Mouse (Mus musculus) brown adipose tissue, adult 24 weeks (tissue): ENCODE results near the gene Stac. TPM values are rescaled to one million over a fixed set of nuclear protein-coding genes. Genes with fewer than 3 reads are reported as not detected.

Source experiments
- H3K27ac ChIP-seq: fragments of 200-500 bp; replicated peaks from 2 replicates; pipeline ENCODE4 v1.5.1; 2012; ENCODE audit warnings: low read depth, mild to moderate bottlenecking, low read length
- H3K4me1 ChIP-seq: fragments of 200-500 bp; 2 replicates; pipeline ENCODE4 v1.6.1; 2012; ENCODE audit warnings: low read length, mixed read lengths; ENCODE audit not compliant: control insufficient read depth, insufficient read depth, insufficient read length
- H3K4me3 ChIP-seq: fragments of 200-500 bp; 2 replicates; pipeline ENCODE4 v1.5.1; 2012; ENCODE audit warnings: low read depth, mild to moderate bottlenecking, low read length, moderate library complexity; ENCODE audit not compliant: insufficient read depth
- polyA plus RNA-seq: library from polyadenylated mRNA; stranded (reverse); fragments of >200 nt; gene quantifications from 2 replicates; pipeline ENCODE4 v1.2.4, GENCODE M21; 2012; ENCODE audit not compliant: missing spikeins, insufficient read depth, insufficient read length

Gene Stac
- polyA plus RNA-seq, 1 experiment: not detected

GRCm38 (mm10) chr9:111644228-111644627, 45.9 kb downstream of the Stac start:
- no peaks in the 10 kb centered on the region for H3K4me1 ChIP-seq

DNA sequence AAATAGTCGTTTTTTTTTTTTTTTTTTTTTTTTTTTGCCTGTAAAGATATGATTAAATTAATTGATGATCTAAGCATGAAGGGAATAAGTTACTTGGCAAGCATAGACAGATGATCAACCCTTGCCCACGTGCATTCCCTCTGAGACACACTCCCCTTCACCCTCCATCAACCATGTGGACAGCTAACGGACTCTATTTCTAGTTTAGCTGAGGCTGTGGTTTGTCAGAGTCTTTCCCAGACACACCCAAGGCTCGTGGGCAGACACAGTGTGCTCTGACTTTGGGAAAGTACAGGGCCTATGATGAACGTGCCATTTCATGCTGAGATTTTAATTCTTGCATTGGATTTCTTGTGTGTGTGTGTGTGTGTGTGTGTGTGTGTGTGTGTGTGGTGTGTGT, 46.8 kb downstream of the Stac start:
- H3K4me1 ChIP-seq: no peaks in the 10 kb centered on the region
- H3K4me3 ChIP-seq: no peak overlapping the region
- no peak overlapping the region for H3K27ac ChIP-seq

More at GRCm38 (mm10) chr9:111644228-111644627, 45.9 kb downstream of the Stac start:
- no peak overlapping the region for H3K4me3 ChIP-seq
- H3K27ac ChIP-seq: no peak overlapping the region

- Histone ChIP-seq H3K4me1 (no peaks in the 10 kb centered on the region), H3K27ac (no peak overlapping the region), H3K4me3 (no peak overlapping the region)
Measured at GRCm38 (mm10) chr9:111637641-111638040, 52.5 kb downstream of the Stac start.

DNA sequence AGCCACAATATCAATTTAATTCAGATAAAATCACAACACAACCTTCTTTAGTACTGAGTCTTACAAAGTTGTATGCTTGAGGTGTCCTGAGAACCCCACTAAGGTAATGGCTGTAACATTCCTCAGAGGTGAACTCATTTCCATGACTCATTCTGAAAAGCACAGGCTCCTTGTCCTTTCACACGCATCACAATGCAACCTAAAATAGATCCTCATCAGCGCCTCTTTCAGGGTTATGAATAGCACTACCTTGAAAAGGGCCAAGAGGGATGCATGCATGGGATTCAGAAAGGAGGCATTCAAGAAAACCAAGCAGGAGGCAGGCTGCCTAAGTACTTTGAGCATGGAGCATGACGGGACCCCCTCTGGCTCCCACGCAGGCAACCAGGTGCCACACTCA, 57.3 kb downstream of the Stac start:
- no peak overlapping the region for H3K27ac ChIP-seq
- H3K4me1 ChIP-seq: no peaks in the 10 kb centered on the region
- H3K4me3 ChIP-seq: no peak overlapping the region

DNA sequence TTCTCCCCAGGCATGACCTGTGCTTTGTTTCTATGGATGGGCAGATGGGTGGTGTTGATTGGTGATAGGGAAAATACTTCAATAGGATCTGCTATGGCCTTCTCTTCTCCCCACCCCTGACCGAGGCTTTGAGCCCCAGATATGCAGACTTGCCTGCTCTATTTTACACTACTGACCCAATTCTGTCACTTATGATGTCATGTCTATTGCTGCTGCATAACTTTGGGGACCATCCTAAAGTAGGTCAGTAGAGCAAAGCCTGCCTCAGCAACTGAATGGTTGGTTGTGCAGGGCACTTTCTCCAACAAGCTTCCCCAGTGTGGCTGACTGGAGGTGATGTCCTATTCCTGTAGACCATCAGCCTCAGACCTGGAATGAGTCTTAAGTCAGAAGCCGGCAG, 69.0 kb downstream of the Stac start:
- no peak overlapping the region for H3K4me3 ChIP-seq
- H3K4me1 ChIP-seq: no peaks in the 10 kb centered on the region
- H3K27ac ChIP-seq: no peak overlapping the region

DNA sequence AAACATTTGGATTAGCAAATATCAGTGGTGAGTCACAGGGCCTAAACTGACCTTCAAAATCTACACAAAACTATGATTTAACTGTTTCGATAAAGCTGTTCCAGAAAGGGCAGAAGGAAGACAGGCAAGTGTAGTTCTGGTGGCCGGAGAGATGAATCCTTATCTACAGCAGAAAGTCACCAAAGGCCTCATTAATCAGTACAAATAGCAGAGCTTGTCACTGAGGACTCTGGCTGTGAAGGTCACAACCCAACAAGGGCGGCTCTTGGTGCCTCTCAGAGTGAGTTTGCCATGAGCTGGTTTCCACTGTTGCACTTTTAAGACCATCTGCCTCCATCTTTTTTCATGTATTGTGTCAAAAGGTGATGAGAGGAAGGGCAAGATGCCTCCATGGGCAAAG, 78.8 kb downstream of the Stac start:
- Histone ChIP-seq H3K4me1 (no peaks in the 10 kb centered on the region), H3K4me3 (no peak overlapping the region), H3K27ac (no peak overlapping the region)

DNA sequence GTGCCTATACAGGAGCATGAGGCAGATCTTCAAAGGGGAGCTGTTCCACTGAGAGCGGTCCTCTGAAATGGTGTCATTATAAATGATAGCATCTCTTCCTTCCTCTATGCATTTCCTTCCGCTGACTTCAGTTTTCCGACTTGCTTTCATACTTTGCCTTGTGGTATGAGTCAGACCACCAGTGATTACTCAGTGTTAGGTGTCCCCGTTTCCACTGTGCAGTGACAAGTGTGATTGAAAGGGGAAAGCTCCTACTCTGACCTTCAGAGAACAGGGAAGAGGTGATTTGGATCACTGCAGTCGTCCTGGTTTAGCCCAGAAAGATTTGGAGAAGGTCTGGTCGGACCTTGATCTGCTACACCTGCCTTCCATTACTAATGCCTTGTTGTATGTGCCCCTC, 81.4 kb downstream of the Stac start:
- Histone ChIP-seq H3K4me1 (no peaks in the 10 kb centered on the region), H3K27ac (no peak overlapping the region), H3K4me3 (no peak overlapping the region)

GRCm38 (mm10) chr9:111606603-111607002, 83.5 kb downstream of the Stac start:
- no peak overlapping the region for H3K27ac ChIP-seq
- no peak overlapping the region for H3K4me3 ChIP-seq
- H3K4me1 ChIP-seq: no peaks in the 10 kb centered on the region

DNA sequence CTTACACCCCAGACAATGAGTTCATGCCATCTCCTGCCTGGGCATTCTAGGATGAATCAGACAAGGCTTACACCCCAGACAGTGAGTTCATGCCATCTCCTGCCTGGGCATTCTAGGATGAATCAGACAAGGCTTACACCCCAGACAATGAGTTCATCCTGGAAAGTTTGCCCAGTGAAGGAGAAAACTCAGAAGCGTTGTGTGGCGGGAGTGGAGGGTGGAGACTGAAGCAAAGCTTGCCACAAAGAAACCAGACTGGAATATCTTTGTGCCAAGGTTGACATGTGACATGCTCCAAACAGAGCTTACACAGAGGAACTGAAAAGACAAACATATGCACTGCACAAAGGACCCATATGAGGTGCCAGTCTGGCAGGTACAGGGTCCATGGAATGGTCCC, 102.6 kb downstream of the Stac start:
- no peaks in the 10 kb centered on the region for H3K4me1 ChIP-seq
- H3K27ac ChIP-seq: no peak overlapping the region
- no peak overlapping the region for H3K4me3 ChIP-seq

DNA sequence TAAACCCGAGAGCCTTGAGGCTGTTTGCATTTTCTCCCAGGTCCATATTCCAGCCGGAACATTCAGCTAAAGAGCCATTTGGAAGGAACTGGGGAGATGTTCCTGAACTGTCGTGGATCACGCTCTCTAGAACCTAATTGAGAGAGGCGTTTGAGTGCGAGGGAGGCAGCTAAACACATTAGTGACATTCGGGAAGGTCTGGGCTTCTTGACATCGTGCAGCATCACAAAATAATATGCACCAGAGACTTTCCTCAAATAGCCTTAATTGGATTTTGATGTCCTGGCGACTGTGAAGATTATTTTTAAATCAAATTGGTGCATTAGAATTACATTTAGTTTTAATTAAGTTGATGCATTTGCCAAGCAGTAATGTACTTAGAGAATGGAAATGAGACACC, 111.4 kb downstream of the Stac start:
- Histone ChIP-seq H3K4me3 (no peak overlapping the region), H3K27ac (no peak overlapping the region), H3K4me1 (no peaks in the 10 kb centered on the region)

DNA sequence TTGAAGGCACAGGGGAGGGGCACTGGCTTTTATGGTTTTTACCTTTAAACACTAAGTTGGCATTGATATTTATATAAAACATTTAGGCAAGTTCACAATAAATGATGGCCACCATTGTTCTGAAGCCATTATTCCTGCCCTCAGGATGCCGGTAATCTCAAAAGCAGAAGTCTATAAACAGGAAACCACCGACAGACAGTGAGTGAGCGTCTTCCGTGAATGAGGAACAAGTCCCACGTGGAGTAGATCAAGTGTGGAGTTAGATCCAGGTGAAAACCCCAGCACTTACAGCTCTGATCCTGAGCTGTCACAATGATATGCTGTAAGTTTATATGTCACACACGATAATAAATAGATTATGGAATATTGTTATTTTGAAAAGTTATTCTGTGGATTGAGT, 112.7 kb downstream of the Stac start:
- H3K4me1 ChIP-seq: no peaks in the 10 kb centered on the region
- H3K4me3 ChIP-seq: no peak overlapping the region
- no peak overlapping the region for H3K27ac ChIP-seq

- Histone ChIP-seq H3K4me3 (no peak overlapping the region), H3K4me1 (no peaks in the 10 kb centered on the region), H3K27ac (no peak overlapping the region)
Measured at GRCm38 (mm10) chr9:111575889-111576288, 114.3 kb downstream of the Stac start.

DNA sequence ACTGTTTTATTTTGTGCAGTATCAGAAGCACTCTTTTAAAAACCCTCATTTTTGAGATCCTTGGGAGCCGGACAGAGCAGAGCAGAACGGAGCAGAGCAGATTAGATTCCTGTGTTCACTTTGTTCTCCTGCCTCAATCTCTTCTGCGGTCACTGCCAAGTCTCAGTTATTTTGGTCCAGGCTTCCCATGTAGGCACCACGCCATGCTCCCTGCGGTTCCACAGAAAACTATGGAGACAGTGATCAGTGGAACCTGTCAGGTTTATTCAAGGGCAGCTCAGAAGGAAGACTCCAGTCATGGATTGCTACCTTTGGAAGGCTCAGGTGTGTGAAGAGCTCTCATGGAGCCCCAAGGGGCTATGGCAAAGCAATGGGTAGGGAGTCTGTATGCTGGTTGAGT, 116.3 kb downstream of the Stac start:
- Histone ChIP-seq H3K4me1 (no peaks in the 10 kb centered on the region), H3K27ac (no peak overlapping the region), H3K4me3 (no peak overlapping the region)

GRCm38 (mm10) chr9:111571619-111572018, 118.5 kb downstream of the Stac start:
- Histone ChIP-seq H3K4me3 (no peak overlapping the region), H3K4me1 (no peaks in the 10 kb centered on the region), H3K27ac (no peak overlapping the region)

DNA sequence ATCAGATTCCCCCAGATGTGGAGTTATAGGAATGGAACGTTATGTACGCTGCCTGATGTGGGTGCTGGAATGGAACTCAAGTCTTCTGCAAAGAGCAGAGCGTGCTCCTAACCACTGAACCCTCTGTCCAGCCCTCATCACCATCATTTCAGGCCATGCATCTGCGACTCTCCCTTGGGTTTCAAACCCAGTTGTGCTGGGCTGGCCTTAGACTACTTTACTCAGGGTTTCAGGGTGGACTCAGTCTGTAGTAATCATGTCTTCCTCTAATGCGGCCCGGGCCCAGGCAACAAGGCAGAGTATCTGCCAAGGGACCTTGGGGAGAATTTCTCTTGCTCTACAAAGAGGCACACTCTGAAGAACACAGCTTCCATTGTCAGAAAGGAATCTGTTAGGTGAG, 126.0 kb downstream of the Stac start:
- Histone ChIP-seq H3K4me3 (no peak overlapping the region), H3K27ac (no peak overlapping the region), H3K4me1 (no peaks in the 10 kb centered on the region)

DNA sequence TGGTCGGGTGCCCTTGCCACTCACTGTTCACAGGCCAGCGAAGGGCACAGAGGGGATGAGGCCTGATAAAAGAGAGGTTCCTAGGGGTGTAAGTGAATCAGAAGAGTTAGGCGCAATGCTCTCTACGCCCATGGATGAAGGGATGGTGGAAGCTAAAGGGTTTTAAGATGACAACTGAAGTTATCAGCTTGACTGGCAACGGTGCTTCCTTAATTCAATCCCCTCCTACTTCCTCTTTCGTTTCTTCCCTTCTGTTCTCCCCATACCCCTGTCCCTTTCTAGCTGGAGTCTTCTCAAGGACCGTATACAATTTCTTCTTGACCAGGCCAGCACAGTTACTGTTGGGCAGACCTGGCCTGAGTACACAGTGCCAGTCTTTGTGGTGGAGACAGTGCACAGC, 126.9 kb downstream of the Stac start:
- peak overlapping the region; percentile 18; the same call in 1 of the 2 replicates for H3K4me3 ChIP-seq
- H3K4me1 ChIP-seq: no peaks in the 10 kb centered on the region
- H3K27ac ChIP-seq: peak overlapping the region; percentile 66
